Mouse (Mus musculus): ENCODE measurements around the gene Irf9. TPM values are rescaled to one million over a fixed set of nuclear protein-coding genes. Genes with fewer than 3 reads are reported as not detected.

Gene Irf9
- polyA plus RNA-seq, 1 experiment from 2014 or later = 8.9 TPM

DNA sequence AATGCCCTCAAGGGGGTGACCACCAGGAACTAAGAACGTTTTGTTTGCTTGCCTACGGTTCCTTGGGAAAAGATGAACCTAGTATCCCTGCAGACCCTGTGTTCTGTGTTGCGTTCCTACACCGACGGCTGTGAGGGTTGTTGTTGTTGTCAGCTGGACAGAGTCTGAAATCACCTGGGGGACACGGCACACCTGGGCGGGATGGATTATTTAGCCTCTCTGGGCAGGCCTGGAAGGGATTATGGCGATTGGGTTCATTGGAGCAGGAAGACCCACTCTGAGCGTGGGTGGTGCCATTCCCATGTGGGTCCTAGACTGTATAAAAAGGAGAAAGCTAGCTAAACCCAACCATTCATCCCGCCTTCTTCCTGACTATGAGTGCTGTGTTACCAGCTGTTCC is 41.5 kb upstream of the Irf9 start:
- Histone ChIP-seq H3K27ac (ENCODE audit: low read depth) (no peak overlapping the region), H3K4me2 (ENCODE audit: low read length) (no peak overlapping the region), H3K9me3 (ENCODE audit: control insufficient read depth, low read length) (no peaks in the 10 kb centered on the region), H3K27me3 (replicated peaks; ENCODE audit: control insufficient read depth, insufficient read depth, low read length) (no peaks in the 10 kb centered on the region), H3K4me3 (ENCODE audit: low read depth, low read length) (no peak overlapping the region), H3K9ac (ENCODE audit: low read length) (no peak overlapping the region), H3K4me1 (replicated peaks; ENCODE audit: control insufficient read depth, insufficient read depth, low read length) (peaks cover 20% of the 10 kb centered on the region), H3K36me3 (ENCODE audit: control insufficient read depth, insufficient read depth, low read length) (peaks cover 42% of the 10 kb centered on the region)
- 84% methylated on average over 10 of the region's 10 CpGs for whole genome bisulfite sequencing
- ATAC-seq (replicated peaks; ENCODE audit: low FRiP score, low TSS enrichment, low read depth) (no peak), DNase-seq (ENCODE audit: low spot score) (no peak)

DNA sequence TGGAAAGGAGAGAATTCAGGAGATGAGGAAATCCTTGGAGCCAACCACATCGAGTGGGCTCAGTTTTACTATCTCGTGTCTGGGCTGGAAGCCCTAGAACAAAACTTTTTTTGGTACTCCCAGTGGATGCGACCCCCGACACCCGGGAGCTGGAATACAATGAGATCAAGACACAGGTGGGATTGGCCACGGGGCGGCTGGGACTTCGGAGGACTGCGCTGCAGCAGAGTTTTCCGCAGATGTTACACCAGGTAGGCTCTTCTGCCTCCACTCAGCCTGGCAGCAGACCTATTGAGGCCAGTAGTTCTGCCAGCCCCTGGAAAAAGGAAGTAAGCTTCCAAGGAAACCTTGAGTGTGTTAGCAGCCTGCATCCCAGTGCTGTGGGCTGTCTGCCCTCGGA is 40.1 kb upstream of the Irf9 start:
- DNase-seq (ENCODE audit: low spot score) (no peak), ATAC-seq (replicated peaks; ENCODE audit: low FRiP score, low TSS enrichment, low read depth) (no peak)
- Histone ChIP-seq H3K9ac (ENCODE audit: low read length) (no peak overlapping the region), H3K4me1 (replicated peaks; ENCODE audit: control insufficient read depth, insufficient read depth, low read length) (peaks cover 17% of the 10 kb centered on the region), H3K36me3 (ENCODE audit: control insufficient read depth, insufficient read depth, low read length) (peaks cover 56% of the 10 kb centered on the region), H3K9me3 (ENCODE audit: control insufficient read depth, low read length) (no peaks in the 10 kb centered on the region), H3K4me3 (ENCODE audit: low read depth, low read length) (no peak overlapping the region), H3K27ac (ENCODE audit: low read depth) (no peak overlapping the region), H3K4me2 (ENCODE audit: low read length) (no peak overlapping the region), H3K27me3 (replicated peaks; ENCODE audit: control insufficient read depth, insufficient read depth, low read length) (no peaks in the 10 kb centered on the region)
- 90% methylated on average over 11 of the region's 11 CpGs for WGBS

GRCm38 (mm10) chr14:55565748-55566147 is 37.6 kb upstream of the Irf9 start:
- ATAC-seq (replicated peaks; ENCODE audit: low FRiP score, low TSS enrichment, low read depth) (no peak), DNase-seq (ENCODE audit: low spot score) (no peak)
- no peak overlapping the region for H3K4me2 ChIP-seq (ENCODE audit: low read length)
- WGBS = 74% methylated on average over 3 of the region's 3 CpGs
- H3K9me3 ChIP-seq (ENCODE audit: control insufficient read depth, low read length) = no peaks in the 10 kb centered on the region
- no peaks in the 10 kb centered on the region for H3K27me3 ChIP-seq (replicated peaks; ENCODE audit: control insufficient read depth, insufficient read depth, low read length)
- no peak overlapping the region for H3K4me3 ChIP-seq (ENCODE audit: low read depth, low read length)
- peaks cover 10% of the 10 kb centered on the region for H3K4me1 ChIP-seq (replicated peaks; ENCODE audit: control insufficient read depth, insufficient read depth, low read length)
- H3K27ac ChIP-seq (ENCODE audit: low read depth) = no peak overlapping the region
- peaks cover 74% of the 10 kb centered on the region for H3K36me3 ChIP-seq (ENCODE audit: control insufficient read depth, insufficient read depth, low read length)
- no peak overlapping the region for H3K9ac ChIP-seq (ENCODE audit: low read length)

DNA sequence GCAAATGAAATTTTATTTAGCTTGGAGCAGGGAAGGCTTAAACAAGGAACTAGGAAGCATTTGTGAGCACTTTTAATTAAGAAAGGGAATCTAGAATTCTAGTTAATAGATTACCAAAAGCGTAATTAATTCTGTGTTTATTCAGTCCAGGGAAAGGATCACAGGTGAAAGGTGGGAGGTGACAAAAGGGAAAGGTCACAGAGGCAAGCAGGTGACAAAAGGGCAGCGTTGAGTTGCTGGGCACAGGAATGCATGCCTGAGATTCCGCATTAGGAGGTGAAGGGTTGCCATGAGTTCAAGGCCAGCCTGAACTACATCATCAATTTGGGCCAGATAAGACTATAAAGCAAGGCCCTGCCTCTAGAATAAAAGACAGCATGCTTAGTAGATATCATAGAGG is 35.9 kb upstream of the Irf9 start:
- WGBS = 80% methylated on average over 3 of the region's 3 CpGs
- Histone ChIP-seq H3K9ac (ENCODE audit: low read length) (no peak overlapping the region), H3K36me3 (ENCODE audit: control insufficient read depth, insufficient read depth, low read length) (peaks cover 74% of the 10 kb centered on the region), H3K9me3 (ENCODE audit: control insufficient read depth, low read length) (no peaks in the 10 kb centered on the region), H3K4me3 (ENCODE audit: low read depth, low read length) (no peak overlapping the region), H3K4me2 (ENCODE audit: low read length) (no peak overlapping the region), H3K4me1 (replicated peaks; ENCODE audit: control insufficient read depth, insufficient read depth, low read length) (no peaks in the 10 kb centered on the region), H3K27me3 (replicated peaks; ENCODE audit: control insufficient read depth, insufficient read depth, low read length) (no peaks in the 10 kb centered on the region), H3K27ac (ENCODE audit: low read depth) (no peak overlapping the region)
- DNase-seq (ENCODE audit: low spot score) (no peak), ATAC-seq (replicated peaks; ENCODE audit: low FRiP score, low TSS enrichment, low read depth) (no peak)

DNA sequence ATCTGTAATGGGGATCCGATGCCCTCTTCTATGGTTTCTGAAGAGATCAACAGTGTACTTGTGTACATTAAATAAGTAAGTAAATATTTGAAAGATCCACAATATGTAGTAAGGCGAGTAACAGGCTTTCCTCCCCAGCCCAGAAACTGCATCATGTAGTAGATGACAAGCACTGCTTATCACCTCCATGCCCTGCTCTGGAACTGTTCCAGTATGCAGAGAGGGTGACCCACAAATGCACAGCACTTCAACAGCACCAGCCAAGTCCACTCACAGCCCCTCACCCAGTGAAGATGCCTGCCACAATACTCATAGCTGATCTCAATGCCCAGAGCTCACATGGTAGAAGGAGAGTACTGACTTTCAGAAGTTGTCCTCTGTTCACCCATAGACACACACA is 32.8 kb upstream of the Irf9 start:
- H3K9me3 ChIP-seq (ENCODE audit: control insufficient read depth, low read length) = no peaks in the 10 kb centered on the region
- peaks cover 45% of the 10 kb centered on the region for H3K36me3 ChIP-seq (ENCODE audit: control insufficient read depth, insufficient read depth, low read length)
- WGBS = 81% methylated on average over 2 of the region's 2 CpGs
- DNase-seq (ENCODE audit: low spot score) (no peak), ATAC-seq (replicated peaks; ENCODE audit: low FRiP score, low TSS enrichment, low read depth) (no peak)
- no peak overlapping the region for H3K27ac ChIP-seq (ENCODE audit: low read depth)
- no peaks in the 10 kb centered on the region for H3K27me3 ChIP-seq (replicated peaks; ENCODE audit: control insufficient read depth, insufficient read depth, low read length)
- H3K4me2 ChIP-seq (ENCODE audit: low read length) = no peak overlapping the region
- no peaks in the 10 kb centered on the region; the same call in 1 of the 2 replicates for H3K4me1 ChIP-seq (replicated peaks; ENCODE audit: control insufficient read depth, insufficient read depth, low read length)
- no peak overlapping the region for H3K9ac ChIP-seq (ENCODE audit: low read length)
- H3K4me3 ChIP-seq (ENCODE audit: low read depth, low read length) = no peak overlapping the region

DNA sequence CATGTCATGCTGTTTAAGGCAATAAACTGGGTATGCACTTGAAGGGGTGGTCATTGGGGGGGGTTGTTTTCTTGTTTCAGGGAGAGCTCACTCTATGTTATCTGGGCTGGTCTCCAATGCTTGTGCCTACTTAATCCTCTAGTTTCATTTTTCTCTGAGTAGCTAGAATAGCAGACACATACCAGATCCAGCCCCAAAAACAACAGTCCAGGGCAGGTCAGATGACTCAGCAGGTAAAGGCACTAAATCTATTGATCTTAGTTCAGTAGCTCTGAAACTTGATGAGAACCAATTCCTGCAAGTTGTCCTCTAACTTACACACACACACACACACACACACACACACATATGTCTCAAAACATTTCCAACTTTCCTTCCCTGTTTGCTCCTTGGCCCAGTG is 31.6 kb upstream of the Irf9 start:
- Histone ChIP-seq H3K9ac (ENCODE audit: low read length) (no peak overlapping the region), H3K4me2 (ENCODE audit: low read length) (no peak overlapping the region), H3K4me3 (ENCODE audit: low read depth, low read length) (no peak overlapping the region), H3K36me3 (ENCODE audit: control insufficient read depth, insufficient read depth, low read length) (peaks cover 33% of the 10 kb centered on the region), H3K9me3 (ENCODE audit: control insufficient read depth, low read length) (no peaks in the 10 kb centered on the region), H3K27ac (ENCODE audit: low read depth) (no peak overlapping the region), H3K4me1 (replicated peaks; ENCODE audit: control insufficient read depth, insufficient read depth, low read length) (no peaks in the 10 kb centered on the region; the same call in 1 of the 2 replicates), H3K27me3 (replicated peaks; ENCODE audit: control insufficient read depth, insufficient read depth, low read length) (no peaks in the 10 kb centered on the region)
- no peak for DNase-seq (ENCODE audit: low spot score)
- ATAC-seq (replicated peaks; ENCODE audit: low FRiP score, low TSS enrichment, low read depth) = no peak

GRCm38 (mm10) chr14:55575302-55575701 is 28.1 kb upstream of the Irf9 start, which contains the start of gene Fitm1:
Gene Fitm1, plus strand, starts transcription at chr14:55575617.
- no peak within 1 kb of the TSS for H3K27ac ChIP-seq (ENCODE audit: low read depth)
- 75% methylated on average over 8 of the region's 8 CpGs for WGBS
- H3K9me3 ChIP-seq (ENCODE audit: control insufficient read depth, low read length) = no peaks in the 10 kb centered on the region
- no peak within 1 kb of the TSS for H3K4me2 ChIP-seq (ENCODE audit: low read length)
- no peaks in the 10 kb centered on the region for H3K27me3 ChIP-seq (replicated peaks; ENCODE audit: control insufficient read depth, insufficient read depth, low read length)
- no peak within 1 kb of the TSS for H3K9ac ChIP-seq (ENCODE audit: low read length)
- peaks cover 6% of the 10 kb centered on the region; the same call in 1 of the 2 replicates for H3K36me3 ChIP-seq (ENCODE audit: control insufficient read depth, insufficient read depth, low read length)
- no peak for DNase-seq (ENCODE audit: low spot score)
- no peak within 1 kb of the TSS for H3K4me3 ChIP-seq (ENCODE audit: low read depth, low read length)
- ATAC-seq (replicated peaks; ENCODE audit: low FRiP score, low TSS enrichment, low read depth) = no peak
- peaks cover 8% of the 10 kb centered on the region for H3K4me1 ChIP-seq (replicated peaks; ENCODE audit: control insufficient read depth, insufficient read depth, low read length)

DNA sequence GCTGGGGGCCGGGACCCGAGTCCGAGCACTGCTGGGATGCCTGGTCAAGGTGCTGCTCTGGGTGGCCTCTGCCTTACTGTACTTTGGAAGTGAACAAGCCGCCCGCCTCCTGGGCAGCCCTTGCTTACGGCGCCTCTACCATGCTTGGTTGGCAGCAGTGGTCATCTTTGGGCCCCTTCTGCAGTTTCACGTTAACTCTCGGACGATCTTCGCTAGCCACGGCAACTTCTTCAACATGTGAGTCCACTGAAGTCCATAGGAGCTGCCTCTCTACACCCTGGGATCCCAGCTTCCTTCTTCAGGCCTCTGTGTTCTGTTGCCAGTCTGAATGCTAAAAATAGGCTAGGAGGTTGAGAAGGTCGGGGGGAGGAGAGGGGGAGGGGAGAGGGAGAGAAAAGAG is 27.7 kb upstream of the Irf9 start:
- Histone ChIP-seq H3K4me2 (ENCODE audit: low read length) (no peak overlapping the region), H3K9ac (ENCODE audit: low read length) (no peak overlapping the region), H3K4me1 (replicated peaks; ENCODE audit: control insufficient read depth, insufficient read depth, low read length) (peaks cover 8% of the 10 kb centered on the region), H3K27ac (ENCODE audit: low read depth) (no peak overlapping the region), H3K4me3 (ENCODE audit: low read depth, low read length) (no peak overlapping the region), H3K36me3 (ENCODE audit: control insufficient read depth, insufficient read depth, low read length) (peaks cover 10% of the 10 kb centered on the region; the same call in 1 of the 2 replicates), H3K9me3 (ENCODE audit: control insufficient read depth, low read length) (no peaks in the 10 kb centered on the region), H3K27me3 (replicated peaks; ENCODE audit: control insufficient read depth, insufficient read depth, low read length) (no peaks in the 10 kb centered on the region)
- no peak for ATAC-seq (replicated peaks; ENCODE audit: low FRiP score, low TSS enrichment, low read depth)
- DNase-seq (ENCODE audit: low spot score) = no peak
- WGBS = 70% methylated on average over 13 of the region's 13 CpGs

GRCm38 (mm10) chr14:55576376-55576775 is 27.0 kb upstream of the Irf9 start:
- peaks cover 8% of the 10 kb centered on the region for H3K4me1 ChIP-seq (replicated peaks; ENCODE audit: control insufficient read depth, insufficient read depth, low read length)
- ATAC-seq (replicated peaks; ENCODE audit: low FRiP score, low TSS enrichment, low read depth) (no peak), DNase-seq (ENCODE audit: low spot score) (no peak)
- H3K4me2 ChIP-seq (ENCODE audit: low read length) = no peak overlapping the region
- peaks cover 17% of the 10 kb centered on the region for H3K36me3 ChIP-seq (ENCODE audit: control insufficient read depth, insufficient read depth, low read length)
- no peak overlapping the region for H3K9ac ChIP-seq (ENCODE audit: low read length)
- no peaks in the 10 kb centered on the region for H3K27me3 ChIP-seq (replicated peaks; ENCODE audit: control insufficient read depth, insufficient read depth, low read length)
- WGBS = 76% methylated on average over 16 of the region's 16 CpGs
- H3K4me3 ChIP-seq (ENCODE audit: low read depth, low read length) = no peak overlapping the region
- no peak overlapping the region for H3K27ac ChIP-seq (ENCODE audit: low read depth)
- H3K9me3 ChIP-seq (ENCODE audit: control insufficient read depth, low read length) = no peaks in the 10 kb centered on the region

All from intestine, embryonic 14.5 days (tissue).